Mouse (Mus musculus): Measurements from ENCODE around the gene Tapbp. TPM values are rescaled to one million over a fixed set of nuclear protein-coding genes. Genes with fewer than 3 reads are reported as not detected.
A peak's percentile ranks its signal among the peaks of the same experiment; 100 is the strongest.
"Not testable (repeated sequence)": the region's sequence is repeated elsewhere in the genome, so short reads cannot be mapped to it uniquely, and the experiment has no call there.

Gene Tapbp
- 56.1 and 64.3 TPM in 2 replicates for polyA plus RNA-seq (2015; fragmentation: Nextera tagmentation; extraction: Ambion mirVana)

DNA sequence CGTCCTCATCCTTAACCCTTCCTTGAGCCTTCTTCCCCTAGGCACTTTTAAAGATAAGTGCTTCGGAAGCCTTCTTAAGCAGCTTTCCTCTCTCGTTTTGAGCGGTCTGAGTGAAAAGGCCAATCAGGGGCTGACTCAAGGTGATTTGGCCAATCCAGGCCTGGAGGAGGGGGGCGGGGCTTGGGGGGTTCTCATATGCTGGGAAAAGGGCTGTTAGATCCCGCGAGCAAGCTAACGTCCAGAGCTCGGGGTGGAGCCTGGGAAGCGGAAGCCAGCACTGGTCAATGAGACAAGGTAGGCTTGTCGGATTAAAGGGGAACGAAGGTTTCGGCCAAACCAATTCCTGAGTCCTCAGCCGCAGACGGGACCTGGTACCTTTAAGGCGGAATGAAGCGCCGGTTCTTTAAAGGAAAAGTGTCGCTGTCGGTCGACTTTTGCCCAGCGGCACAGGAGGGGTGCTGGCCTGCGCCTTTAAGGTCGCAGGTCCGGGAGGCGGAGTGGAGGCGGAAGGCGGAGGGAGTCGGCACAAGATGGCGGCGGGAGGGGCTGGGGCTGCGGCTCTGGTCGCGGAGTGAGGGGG, at the start of gene Tapbp, which contains the start of gene Zbtb22:
Gene Tapbp (plus strand): TSS at position 229 of the 580 bp plus-strand sequence.
Gene Zbtb22 (plus strand): TSS at position 234 of the 580 bp plus-strand sequence.
- H3K4me3 ChIP-seq (ENCODE audit: low read length) = peak within 1 kb of the TSS; percentile 74
- peak within 1 kb of the TSS; percentile 88 for H3K4me2 ChIP-seq (ENCODE audit: low read depth, low read length)
- H3K4me1 ChIP-seq (ENCODE audit: control insufficient read depth, insufficient read depth, low read length) = peaks cover 23% of the 10 kb centered on the region
- no peaks in the 10 kb centered on the region for H3K27me3 ChIP-seq (ENCODE audit: control insufficient read depth, insufficient read depth, low read length)
- peak within 1 kb of the TSS; percentile 71 for H3K9ac ChIP-seq (ENCODE audit: low read length)
- WGBS = 1% methylated on average over 34 of the region's 34 CpGs
- peak; percentile 93 for ATAC-seq (replicated peaks; ENCODE audit: extremely low read depth, insufficient read depth, low FRiP score)
- H3K27ac ChIP-seq (ENCODE audit: low read length) = peak within 1 kb of the TSS; percentile 82
- peaks cover 40% of the 10 kb centered on the region for H3K36me3 ChIP-seq (ENCODE audit: control insufficient read depth, insufficient read depth)
- no peaks in the 10 kb centered on the region for H3K9me3 ChIP-seq (replicated peaks; ENCODE audit: control insufficient read depth, low read length)

DNA sequence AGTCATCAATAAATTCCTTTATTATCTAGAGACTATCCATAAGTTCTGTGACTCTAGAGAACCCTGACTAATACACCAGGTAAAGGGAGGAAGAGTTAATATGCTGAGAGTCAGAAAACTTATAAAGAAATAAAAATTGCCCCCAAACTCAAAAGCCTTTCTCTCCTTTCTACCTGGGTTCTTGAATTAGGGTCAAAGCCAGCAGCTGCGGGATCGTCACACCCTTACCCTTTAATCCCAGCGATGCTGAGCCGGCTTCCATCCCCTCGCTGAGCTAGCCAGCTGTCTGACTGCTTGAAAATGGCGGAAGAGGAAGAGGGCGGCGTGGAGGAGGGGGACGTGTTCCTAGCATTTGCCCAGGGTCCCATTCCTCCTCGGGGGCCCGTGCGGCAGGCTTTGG, 42.2 kb upstream of the Tapbp start, which contains the start of gene Gm7029:
Gene Gm7029 (plus strand): TSS at position 301 of the 400 bp plus-strand sequence.
- not testable (repeated sequence) for H3K36me3 ChIP-seq (ENCODE audit: control insufficient read depth, insufficient read depth); H3K4me1 ChIP-seq (ENCODE audit: control insufficient read depth, insufficient read depth, low read length); H3K9me3 ChIP-seq (replicated peaks; ENCODE audit: control insufficient read depth, low read length); H3K27ac ChIP-seq (ENCODE audit: low read length); H3K9ac ChIP-seq (ENCODE audit: low read length); H3K4me2 ChIP-seq (ENCODE audit: low read depth, low read length); H3K27me3 ChIP-seq (ENCODE audit: control insufficient read depth, insufficient read depth, low read length); H3K4me3 ChIP-seq (ENCODE audit: low read length); ATAC-seq (replicated peaks; ENCODE audit: extremely low read depth, insufficient read depth, low FRiP score)
- WGBS = 78% methylated on average over 4 of the region's 12 CpGs

DNA sequence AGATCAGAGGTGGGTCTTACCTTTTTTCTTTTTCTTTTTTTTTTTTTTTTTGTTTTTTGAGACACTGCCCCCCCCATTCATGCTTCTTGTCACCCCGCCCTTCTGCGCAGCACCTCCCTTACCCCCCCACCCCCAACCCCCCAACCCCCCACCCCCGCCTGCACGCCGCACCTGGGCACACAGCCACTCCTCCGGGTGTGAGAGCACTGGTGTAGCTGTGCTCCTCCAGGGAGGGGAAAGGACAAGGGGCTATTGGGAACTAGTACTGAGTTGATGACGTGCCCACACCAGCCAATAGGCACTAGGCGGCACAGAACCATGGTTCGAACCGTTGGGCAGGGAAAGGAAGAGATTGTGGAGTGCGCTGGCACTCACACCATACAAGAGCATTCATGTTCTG, 41.3 kb upstream of the Tapbp start:
- Histone ChIP-seq H3K9me3 (replicated peaks; ENCODE audit: control insufficient read depth, low read length) (no peaks in the 10 kb centered on the region), H3K4me1 (ENCODE audit: control insufficient read depth, insufficient read depth, low read length) (no peaks in the 10 kb centered on the region), H3K36me3 (ENCODE audit: control insufficient read depth, insufficient read depth) (peaks cover 4% of the 10 kb centered on the region; the same call in 1 of the 2 replicates), H3K9ac (ENCODE audit: low read length) (no peak overlapping the region), H3K4me3 (ENCODE audit: low read length) (no peak overlapping the region), H3K27ac (ENCODE audit: low read length) (no peak overlapping the region), H3K27me3 (ENCODE audit: control insufficient read depth, insufficient read depth, low read length) (no peaks in the 10 kb centered on the region), H3K4me2 (ENCODE audit: low read depth, low read length) (no peak overlapping the region)
- 85% methylated on average over 11 of the region's 11 CpGs for whole genome bisulfite sequencing
- no peak for ATAC-seq (replicated peaks; ENCODE audit: extremely low read depth, insufficient read depth, low FRiP score)

DNA sequence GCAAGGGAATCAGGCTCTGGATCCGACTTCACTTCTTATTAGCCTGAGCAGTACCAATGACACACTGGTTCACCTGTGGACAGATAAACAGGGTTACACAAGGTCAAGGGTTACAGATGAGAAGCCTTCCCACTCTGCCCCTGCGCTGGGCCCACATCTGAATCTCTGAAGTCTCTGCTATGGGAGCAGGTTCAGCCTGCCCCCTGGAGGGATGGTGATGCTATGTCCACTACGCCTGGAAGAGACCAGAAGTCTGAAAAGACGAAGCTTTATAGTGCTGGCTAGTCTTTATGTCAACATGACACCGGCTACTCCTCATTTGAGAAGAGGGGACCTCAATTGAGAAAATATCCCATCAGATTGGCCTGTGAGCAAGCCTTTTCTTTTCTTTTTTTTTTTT, 39.9 kb upstream of the Tapbp start:
- H3K4me2 ChIP-seq (ENCODE audit: low read depth, low read length); H3K9ac ChIP-seq (ENCODE audit: low read length); H3K36me3 ChIP-seq (ENCODE audit: control insufficient read depth, insufficient read depth); H3K4me1 ChIP-seq (ENCODE audit: control insufficient read depth, insufficient read depth, low read length); H3K27me3 ChIP-seq (ENCODE audit: control insufficient read depth, insufficient read depth, low read length); H3K9me3 ChIP-seq (replicated peaks; ENCODE audit: control insufficient read depth, low read length); ATAC-seq (replicated peaks; ENCODE audit: extremely low read depth, insufficient read depth, low FRiP score); H3K4me3 ChIP-seq (ENCODE audit: low read length); H3K27ac ChIP-seq (ENCODE audit: low read length): not testable (repeated sequence)
- WGBS = 81% methylated on average over 5 of the region's 5 CpGs

DNA sequence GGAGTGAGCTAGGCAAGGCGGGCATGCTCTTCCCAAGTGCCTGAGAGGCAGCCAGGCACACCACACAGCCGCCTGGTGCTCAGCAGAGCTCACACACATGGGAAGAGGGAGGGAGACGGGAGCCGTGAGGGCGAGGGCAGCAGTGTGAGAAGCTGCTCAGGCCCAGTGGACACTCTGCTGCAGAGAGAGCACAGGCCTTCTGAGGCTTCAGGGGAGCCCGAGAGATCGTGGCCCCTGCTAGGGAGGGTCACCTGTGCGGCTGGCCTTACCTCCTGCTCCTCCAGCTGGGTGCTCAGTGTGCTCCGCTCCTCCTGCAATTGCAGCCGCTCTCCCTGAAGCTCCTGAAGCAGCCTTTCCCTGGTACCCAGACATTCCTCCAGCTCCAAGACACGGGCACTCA, 31.4 kb upstream of the Tapbp start:
- H3K9me3 ChIP-seq (replicated peaks; ENCODE audit: control insufficient read depth, low read length); H3K4me2 ChIP-seq (ENCODE audit: low read depth, low read length); H3K27me3 ChIP-seq (ENCODE audit: control insufficient read depth, insufficient read depth, low read length); H3K4me1 ChIP-seq (ENCODE audit: control insufficient read depth, insufficient read depth, low read length); ATAC-seq (replicated peaks; ENCODE audit: extremely low read depth, insufficient read depth, low FRiP score); H3K4me3 ChIP-seq (ENCODE audit: low read length); H3K27ac ChIP-seq (ENCODE audit: low read length); H3K36me3 ChIP-seq (ENCODE audit: control insufficient read depth, insufficient read depth); H3K9ac ChIP-seq (ENCODE audit: low read length): not testable (repeated sequence)
- WGBS = 86% methylated on average over 10 of the region's 11 CpGs

DNA sequence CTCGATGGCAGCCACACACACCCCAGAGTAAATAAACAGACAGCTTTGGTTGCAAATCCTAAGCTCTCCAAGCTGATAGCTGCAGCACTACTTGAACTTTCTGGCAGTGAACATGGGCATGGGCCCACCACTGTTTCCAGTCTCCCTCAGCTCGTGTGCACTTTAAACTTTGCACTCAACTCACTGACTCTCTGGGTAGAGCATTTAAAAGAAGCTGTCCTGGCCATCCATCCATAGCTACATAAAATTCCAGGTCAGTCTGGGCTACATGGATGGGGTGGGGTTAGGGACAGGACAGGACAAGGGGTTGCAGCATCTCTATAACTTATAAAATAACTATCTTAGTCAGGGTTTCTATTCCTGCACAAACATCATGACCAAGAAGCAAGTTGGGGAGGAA, 27.9 kb upstream of the Tapbp start:
- not testable (repeated sequence) for H3K27ac ChIP-seq (ENCODE audit: low read length); H3K4me3 ChIP-seq (ENCODE audit: low read length); H3K36me3 ChIP-seq (ENCODE audit: control insufficient read depth, insufficient read depth); H3K9ac ChIP-seq (ENCODE audit: low read length); H3K4me2 ChIP-seq (ENCODE audit: low read depth, low read length); ATAC-seq (replicated peaks; ENCODE audit: extremely low read depth, insufficient read depth, low FRiP score); H3K9me3 ChIP-seq (replicated peaks; ENCODE audit: control insufficient read depth, low read length); H3K27me3 ChIP-seq (ENCODE audit: control insufficient read depth, insufficient read depth, low read length)
- WGBS = 41% methylated on average over 2 of the region's 2 CpGs
- peaks cover 10% of the 10 kb centered on the region for H3K4me1 ChIP-seq (ENCODE audit: control insufficient read depth, insufficient read depth, low read length)

DNA sequence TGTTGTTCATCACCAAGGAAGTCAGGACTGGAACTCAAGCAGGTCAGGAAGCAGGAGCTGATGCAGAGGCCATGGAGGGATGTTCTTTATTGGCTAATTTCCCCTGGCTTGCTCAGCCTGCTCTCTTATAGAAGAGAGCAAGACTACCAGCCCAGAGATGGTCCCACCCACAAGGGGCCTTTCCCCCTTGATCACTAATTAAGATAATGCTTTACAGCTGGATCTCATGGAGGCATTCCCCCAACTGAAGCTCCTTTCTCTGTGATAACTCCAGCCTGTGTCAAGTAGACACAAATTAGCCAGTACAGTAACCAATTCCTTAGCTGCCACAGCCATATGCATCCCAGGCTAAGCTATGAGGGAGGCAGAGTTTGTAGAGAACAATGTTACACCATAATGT, 27.5 kb upstream of the Tapbp start:
- not testable (repeated sequence) for H3K36me3 ChIP-seq (ENCODE audit: control insufficient read depth, insufficient read depth); H3K9ac ChIP-seq (ENCODE audit: low read length); H3K4me2 ChIP-seq (ENCODE audit: low read depth, low read length); H3K27me3 ChIP-seq (ENCODE audit: control insufficient read depth, insufficient read depth, low read length); H3K9me3 ChIP-seq (replicated peaks; ENCODE audit: control insufficient read depth, low read length); H3K27ac ChIP-seq (ENCODE audit: low read length); ATAC-seq (replicated peaks; ENCODE audit: extremely low read depth, insufficient read depth, low FRiP score); H3K4me3 ChIP-seq (ENCODE audit: low read length)
- H3K4me1 ChIP-seq (ENCODE audit: control insufficient read depth, insufficient read depth, low read length) = peaks cover 10% of the 10 kb centered on the region

DNA sequence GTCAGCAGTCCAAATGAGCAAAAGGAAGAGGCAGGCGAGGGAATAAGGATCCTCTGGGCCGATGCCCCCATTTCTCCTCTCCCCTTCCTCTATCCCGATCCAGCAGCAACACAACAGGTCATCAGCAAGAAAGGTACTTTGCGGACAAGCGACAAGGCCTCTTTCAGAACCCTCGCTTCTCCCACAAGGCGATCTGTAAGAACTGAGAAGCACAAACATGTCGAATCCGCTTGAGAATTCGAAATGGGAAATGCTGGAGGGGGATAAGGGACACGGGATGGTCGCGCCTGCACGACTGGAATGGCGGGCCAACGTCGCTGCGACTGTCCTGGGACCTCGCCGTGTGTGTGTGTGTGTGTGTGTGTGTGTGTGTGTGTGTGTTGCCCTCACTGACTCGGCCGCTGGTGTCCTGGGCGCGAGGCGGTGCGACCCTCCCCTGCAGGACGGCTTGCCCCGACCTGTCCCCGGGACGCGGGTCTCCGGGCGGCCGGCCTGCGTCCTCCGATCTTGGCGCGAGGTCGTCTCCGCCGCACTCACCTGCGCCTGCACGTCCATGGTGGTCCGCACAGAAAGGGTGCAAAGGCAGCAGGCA, 25.7 kb upstream of the Tapbp start:
- under 1% methylated on average over 42 of the region's 44 CpGs for WGBS
- not testable (repeated sequence) for H3K36me3 ChIP-seq (ENCODE audit: control insufficient read depth, insufficient read depth); H3K9me3 ChIP-seq (replicated peaks; ENCODE audit: control insufficient read depth, low read length); H3K27me3 ChIP-seq (ENCODE audit: control insufficient read depth, insufficient read depth, low read length)
- H3K9ac ChIP-seq (ENCODE audit: low read length) = peak overlapping the region; percentile 75
- peak overlapping the region; percentile 70 for H3K4me3 ChIP-seq (ENCODE audit: low read length)
- peak overlapping the region; percentile 48 for H3K27ac ChIP-seq (ENCODE audit: low read length)
- H3K4me1 ChIP-seq (ENCODE audit: control insufficient read depth, insufficient read depth, low read length) = peaks cover 10% of the 10 kb centered on the region
- H3K4me2 ChIP-seq (ENCODE audit: low read depth, low read length) = peak overlapping the region; percentile 68
- peak; percentile 7 for ATAC-seq (replicated peaks; ENCODE audit: extremely low read depth, insufficient read depth, low FRiP score)

DNA sequence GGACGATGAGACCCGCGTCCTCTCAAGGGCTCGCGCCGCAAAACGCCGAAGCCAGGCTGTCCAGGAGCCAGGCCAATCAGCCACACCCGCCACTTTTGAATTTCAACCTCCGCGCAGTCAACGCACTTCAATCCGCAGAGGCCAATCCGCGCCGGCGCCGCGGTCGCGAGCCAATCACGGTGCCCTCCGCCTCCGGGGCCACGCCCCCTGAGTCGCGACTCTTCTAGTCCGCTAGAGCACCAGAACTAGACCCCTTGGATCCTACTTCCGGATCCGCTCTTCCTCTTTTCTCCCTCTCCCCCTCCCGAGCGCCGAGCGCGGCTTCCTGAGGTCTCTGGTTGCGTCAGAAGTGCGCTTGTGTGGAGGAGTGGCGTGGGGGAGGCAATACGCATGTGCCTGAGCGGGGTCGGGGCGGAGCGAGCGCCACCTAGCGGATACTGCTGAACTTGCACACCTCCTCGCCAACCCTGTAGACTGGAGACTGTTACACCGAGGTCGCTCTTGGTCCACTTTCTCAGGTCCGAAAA, 25.1 kb upstream of the Tapbp start, which contains the start of gene Kifc1:
Gene Kifc1 (minus strand): TSS at position 129 of the 527 bp plus-strand sequence.
- Histone ChIP-seq H3K4me1 (ENCODE audit: control insufficient read depth, insufficient read depth, low read length) (peaks cover 10% of the 10 kb centered on the region), H3K27ac (ENCODE audit: low read length) (peak within 1 kb of the TSS; percentile 48), H3K27me3 (ENCODE audit: control insufficient read depth, insufficient read depth, low read length) (no peaks in the 10 kb centered on the region), H3K9ac (ENCODE audit: low read length) (peak within 1 kb of the TSS; percentile 75), H3K36me3 (ENCODE audit: control insufficient read depth, insufficient read depth) (no peaks in the 10 kb centered on the region; the same call in 1 of the 2 replicates), H3K4me2 (ENCODE audit: low read depth, low read length) (peak within 1 kb of the TSS; percentile 68), H3K4me3 (ENCODE audit: low read length) (peak within 1 kb of the TSS; percentile 70), H3K9me3 (replicated peaks; ENCODE audit: control insufficient read depth, low read length) (no peaks in the 10 kb centered on the region)
- peak; percentile 99 for ATAC-seq (replicated peaks; ENCODE audit: extremely low read depth, insufficient read depth, low FRiP score)
- WGBS = under 1% methylated on average over 43 of the region's 49 CpGs

Data from heart, embryonic 16.5 days (tissue).